Mouse (Mus musculus) liver, embryonic 11.5 days (tissue): ENCODE measurements around the gene 1700069L16Rik. TPM values are rescaled to one million over a fixed set of nuclear protein-coding genes. Genes with fewer than 3 reads are reported as not detected.

Experiments
- ATAC-seq: fragments of 200-750 bp; cut with Nextera tagmentation; replicated peaks from 2 replicates; pipeline ENCODE4 v1.8.0; 2017; ENCODE audit warnings: moderate number of reproducible peaks, mild to moderate bottlenecking, moderate TSS enrichment, moderate library complexity; ENCODE audit not compliant: low FRiP score
- DNase-seq: peaks from one replicate; pipeline ENCODE4 v3.0.0-alpha.2; 2017; ENCODE audit warnings: low spot score
- H3K27ac ChIP-seq: fragments of 300-500 bp; sonication (generic); 2 replicates; pipeline ENCODE4 v1.5.1; 2014; ENCODE audit warnings: mild to moderate bottlenecking, low read depth, low read length, control low read depth
- H3K27me3 ChIP-seq: fragments of 300-500 bp; sonication (generic); replicated peaks from 2 replicates; pipeline ENCODE4 v1.6.1; 2014; ENCODE audit warnings: low read length, mixed read lengths; ENCODE audit not compliant: control insufficient read depth, insufficient read depth
- H3K36me3 ChIP-seq: fragments of 300-500 bp; sonication (generic); 2 replicates; pipeline ENCODE4 v1.6.1; 2014; ENCODE audit warnings: mild to moderate bottlenecking, low read length, moderate library complexity, mixed read lengths; ENCODE audit not compliant: control insufficient read depth, insufficient read depth
- H3K4me1 ChIP-seq: fragments of 300-500 bp; sonication (generic); replicated peaks from 2 replicates; pipeline ENCODE4 v1.6.1; 2014; ENCODE audit warnings: low read length, mixed read lengths; ENCODE audit not compliant: control insufficient read depth, insufficient read depth
- H3K4me2 ChIP-seq: fragments of 300-500 bp; sonication (generic); 2 replicates; pipeline ENCODE4 v1.6.1; 2014; ENCODE audit warnings: mild to moderate bottlenecking, control low read depth, moderate library complexity
- H3K4me3 ChIP-seq: fragments of 300-500 bp; sonication (generic); 2 replicates; pipeline ENCODE4 v1.5.1; 2014; ENCODE audit warnings: low read depth, low read length, control low read depth
- H3K9ac ChIP-seq: fragments of 300-500 bp; sonication (generic); 2 replicates; pipeline ENCODE4 v1.6.1; 2014; ENCODE audit warnings: low read depth, low read length, control low read depth
- H3K9me3 ChIP-seq: fragments of 300-500 bp; sonication (generic); 2 replicates; pipeline ENCODE4 v1.6.1; 2016; ENCODE audit warnings: low read length, inconsistent platforms, mixed read lengths; ENCODE audit not compliant: control insufficient read depth
- WGBS: fragments of 180-500 bp; shearing (Covaris S2); extraction: QIAGEN DNeasy Blood & Tissue Kit; methylation state at CpG from one replicate; pipeline ENCODE4 v1.1.7; 2014; 5-methylcytosine and 5-hydroxymethylcytosine counted together
- polyA plus RNA-seq: library from polyadenylated mRNA; unstranded; fragments of >200 nt; fragmentation: Nextera tagmentation; extraction: Ambion mirVana; gene quantifications from 2 replicates; pipeline ENCODE4 v1.2.1, GENCODE M21; 2014

The 1700069L16Rik gene
- polyA plus RNA-seq, result not detected in 2 replicates

DNA sequence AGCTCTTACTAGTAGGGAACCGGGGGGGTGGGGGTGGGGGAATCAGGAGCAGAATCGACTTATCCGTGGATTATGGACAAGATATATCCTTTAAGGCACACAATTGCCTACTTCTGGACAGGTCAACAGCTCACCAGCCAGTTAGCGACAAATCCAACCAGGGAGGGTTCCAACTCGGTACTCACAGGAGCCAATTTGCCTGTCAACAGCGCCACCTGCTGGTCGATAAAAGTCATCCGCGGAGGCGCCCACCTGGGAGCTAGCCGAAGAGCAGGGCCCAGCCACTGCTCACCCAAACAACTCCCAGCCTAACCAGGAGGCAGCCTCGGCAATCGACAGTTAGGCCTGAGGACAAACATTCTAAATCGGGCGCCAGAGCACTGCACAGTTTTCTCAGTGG is at the start of gene 1700069L16Rik:
Gene 1700069L16Rik, minus strand, starts transcription at position 327 of the 400 bp plus-strand sequence.
- peak; percentile 75 for DNase-seq
- Histone ChIP-seq H3K9ac (no peak within 1 kb of the TSS), H3K27me3 (peaks cover 8% of the 10 kb centered on the region; the same call in 1 of the 2 replicates), H3K9me3 (no peaks in the 10 kb centered on the region), H3K4me3 (no peak within 1 kb of the TSS), H3K27ac (no peak within 1 kb of the TSS), H3K4me2 (no peak within 1 kb of the TSS), H3K4me1 (no peaks in the 10 kb centered on the region), H3K36me3 (no peaks in the 10 kb centered on the region)
- whole genome bisulfite sequencing, result 3% methylated on average over 15 of the region's 15 CpGs
- ATAC-seq, result no peak

DNA sequence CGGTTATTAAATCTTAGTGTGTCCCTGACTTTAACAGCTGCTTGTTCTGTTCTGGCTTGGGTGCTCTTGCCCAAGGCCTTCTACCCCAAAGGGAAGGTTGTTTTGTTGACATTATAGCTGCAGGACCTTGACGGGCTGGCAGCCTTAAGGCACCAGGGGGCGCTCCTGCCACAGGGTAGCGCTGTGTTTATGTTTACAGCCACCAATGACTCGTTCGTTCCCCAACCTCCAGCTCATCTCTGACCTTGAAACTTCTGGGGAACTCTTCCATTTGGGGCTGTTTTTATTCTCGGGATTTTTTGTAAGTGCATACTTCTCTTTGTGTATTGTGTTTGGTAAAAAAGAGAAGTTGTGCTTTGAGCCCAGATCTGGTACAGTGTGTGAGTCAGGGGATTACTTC is 49.1 kb upstream of the 1700069L16Rik start:
- ATAC-seq, result no peak
- H3K4me3 ChIP-seq, result peak overlapping the region; percentile 99
- H3K4me1 ChIP-seq, result peaks cover 13% of the 10 kb centered on the region

DNA sequence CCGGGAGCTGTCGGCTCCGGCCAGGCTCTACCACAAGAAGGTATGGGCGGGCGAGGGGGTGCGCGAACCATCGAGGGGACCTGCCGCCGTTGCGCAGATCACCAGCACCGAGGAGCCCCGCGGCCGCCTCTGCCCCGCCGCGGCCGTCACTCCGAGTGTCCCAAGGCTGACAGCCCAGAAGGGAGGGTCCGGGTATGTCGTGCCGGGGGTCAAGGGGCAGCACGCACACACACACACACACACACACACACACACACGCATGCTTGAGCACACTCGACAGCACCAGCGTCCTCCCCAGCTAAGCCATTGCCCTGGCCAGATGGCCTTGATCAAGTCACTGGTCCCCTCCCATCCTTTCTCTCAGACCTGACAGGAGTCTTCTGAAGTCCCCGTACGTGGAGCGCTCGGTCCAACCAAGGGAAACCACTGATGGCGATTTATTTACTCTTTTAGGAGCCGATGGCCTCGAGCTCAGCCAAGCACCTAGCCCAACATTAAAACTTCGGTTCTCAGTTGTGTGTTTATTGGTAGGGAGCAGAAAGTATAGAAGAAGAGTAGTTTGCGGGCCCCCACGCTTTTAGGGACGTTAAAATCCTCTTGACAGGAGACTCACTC is 48.4 kb upstream of the 1700069L16Rik start:
- no peaks in the 10 kb centered on the region for H3K27me3 ChIP-seq
- DNase-seq, result no peak
- H3K9ac ChIP-seq, result peak overlapping the region; percentile 70
- peak overlapping the region; percentile 99 for H3K4me3 ChIP-seq
- H3K4me1 ChIP-seq, result peaks cover 13% of the 10 kb centered on the region
- H3K4me2 ChIP-seq, result peak overlapping the region; percentile 94
- H3K9me3 ChIP-seq, result no peaks in the 10 kb centered on the region
- peaks cover 14% of the 10 kb centered on the region for H3K36me3 ChIP-seq
- peak; percentile 28 for ATAC-seq
- WGBS, result under 1% methylated on average over 34 of the region's 38 CpGs
- peak overlapping the region; percentile 19 for H3K27ac ChIP-seq

More for the DNA sequence above, 49.1 kb upstream of the 1700069L16Rik start:
- Histone ChIP-seq H3K36me3 (peaks cover 13% of the 10 kb centered on the region), H3K9ac (no peak overlapping the region), H3K9me3 (no peaks in the 10 kb centered on the region), H3K27me3 (no peaks in the 10 kb centered on the region), H3K27ac (no peak overlapping the region), H3K4me2 (peak overlapping the region; percentile 94)
- peak; percentile 82 for DNase-seq
- 1% methylated on average over 7 of the region's 7 CpGs for WGBS

DNA sequence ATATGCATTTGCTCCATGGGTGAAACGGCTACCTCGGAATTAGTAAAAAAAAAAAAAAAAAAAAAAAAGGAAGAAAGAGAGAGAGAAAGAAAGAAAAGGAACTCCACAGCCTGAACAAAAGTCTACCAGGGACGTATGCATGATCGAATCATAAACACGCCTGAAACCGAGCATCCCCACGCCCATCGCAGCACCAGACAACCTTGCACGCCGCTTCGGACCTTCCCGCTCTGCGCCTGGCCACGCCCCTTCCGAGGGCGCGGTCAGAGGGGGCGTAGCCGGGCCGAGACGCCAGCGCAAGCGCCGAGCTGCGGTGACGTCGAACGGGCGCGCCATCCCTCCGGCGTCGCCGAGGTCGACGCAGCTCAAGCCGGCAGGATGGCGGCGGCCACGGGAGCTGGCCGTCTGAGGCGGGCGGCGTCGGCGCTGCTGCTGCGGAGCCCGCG is 47.9 kb upstream of the 1700069L16Rik start, which contains the start of the genes Sart3 and Iscu:
Gene Sart3, minus strand, starts transcription at position 61 of the 446 bp plus-strand sequence.
Gene Iscu, plus strand, starts transcription at position 299 of the 446 bp plus-strand sequence.
- ATAC-seq, result peak; percentile 81

DNA sequence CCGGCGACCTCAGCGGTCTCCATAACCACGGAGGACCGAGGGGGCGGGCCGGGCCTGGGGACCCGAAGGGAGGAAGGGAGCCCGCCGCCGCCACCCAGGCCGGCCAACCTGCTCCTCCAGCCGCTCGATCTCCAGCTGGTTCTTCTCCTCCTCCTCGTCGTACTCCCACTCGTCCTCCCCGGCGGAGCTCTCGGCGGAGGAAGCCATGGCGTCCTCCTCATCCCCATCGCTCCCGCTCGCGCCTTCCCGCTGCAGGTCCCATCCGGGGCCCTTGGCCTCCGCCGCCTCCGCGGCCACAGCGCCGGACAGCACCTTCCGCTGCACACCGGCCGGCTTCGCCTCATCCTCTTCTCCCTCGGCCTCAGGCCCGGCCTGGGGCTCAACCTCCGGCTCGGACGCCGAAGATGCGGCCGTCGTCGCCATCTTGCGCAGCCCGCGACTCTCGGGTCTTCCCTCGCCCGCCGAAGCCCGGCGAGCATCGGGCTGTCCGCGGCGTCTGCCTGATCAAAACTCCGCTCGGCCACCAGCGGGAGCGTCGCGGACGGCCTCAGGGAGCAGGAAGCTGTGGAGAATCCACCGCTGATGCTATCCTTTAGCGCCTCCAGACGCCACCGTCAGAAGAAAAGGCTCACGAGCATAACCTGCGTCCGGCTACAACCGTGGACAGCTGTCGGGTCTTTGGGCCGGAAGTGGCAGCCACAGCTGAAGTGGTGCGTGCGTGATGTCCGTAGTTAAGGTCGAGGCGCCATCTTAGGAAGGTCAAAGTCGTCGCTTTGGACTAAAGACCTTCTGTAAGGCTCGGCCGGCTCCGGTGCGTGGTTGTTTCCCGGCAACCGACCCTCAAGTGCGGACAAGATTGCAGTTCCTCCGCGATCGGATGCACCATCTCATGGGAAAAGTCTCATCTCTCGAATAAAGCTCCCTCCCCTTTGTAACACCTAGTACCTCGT is 46.9 kb upstream of the 1700069L16Rik start:
- under 1% methylated on average over 96 of the region's 97 CpGs for WGBS
- Histone ChIP-seq H3K27ac (peak overlapping the region; percentile 96), H3K36me3 (peaks cover 18% of the 10 kb centered on the region), H3K27me3 (no peaks in the 10 kb centered on the region), H3K4me1 (peaks cover 13% of the 10 kb centered on the region), H3K9ac (peak overlapping the region; percentile 95), H3K4me2 (peak overlapping the region; percentile 94), H3K9me3 (no peaks in the 10 kb centered on the region), H3K4me3 (peak overlapping the region; percentile 99)
- peak; percentile 80 for ATAC-seq
- DNase-seq, result peak; percentile 88

More for the DNA sequence above, 47.9 kb upstream of the 1700069L16Rik start, which contains the start of the genes Sart3 and Iscu:
- H3K9me3 ChIP-seq, result no peaks in the 10 kb centered on the region
- peak; percentile 93 for DNase-seq
- H3K4me1 ChIP-seq, result peaks cover 13% of the 10 kb centered on the region
- H3K27me3 ChIP-seq, result no peaks in the 10 kb centered on the region
- H3K36me3 ChIP-seq, result peaks cover 18% of the 10 kb centered on the region
- peak within 1 kb of the TSS; percentile 95 for H3K9ac ChIP-seq
- WGBS, result 0% methylated on average over 45 of the region's 49 CpGs
- H3K27ac ChIP-seq, result peak within 1 kb of the TSS; percentile 96
- peak within 1 kb of the TSS; percentile 99 for H3K4me3 ChIP-seq
- H3K4me2 ChIP-seq, result peak within 1 kb of the TSS; percentile 94

DNA sequence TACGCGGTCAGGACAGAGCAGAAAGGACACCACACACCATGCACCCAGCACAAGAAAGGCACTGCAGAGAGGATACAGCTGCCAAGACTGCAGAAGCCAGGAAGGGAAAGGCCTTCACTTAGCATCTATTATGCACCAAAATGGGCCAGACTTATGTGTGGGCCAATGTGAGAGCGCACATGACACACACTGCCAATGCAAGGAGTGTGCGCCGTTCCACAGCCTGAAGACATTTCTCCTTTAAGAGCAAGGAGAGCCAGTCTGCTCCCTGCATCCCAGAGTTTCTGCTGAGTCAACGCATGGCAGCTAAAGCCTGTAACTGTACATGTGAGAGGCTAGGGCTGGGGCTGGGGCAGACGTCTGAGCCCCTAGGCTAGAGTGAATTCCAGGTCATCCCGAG is 44.2 kb upstream of the 1700069L16Rik start:
- Histone ChIP-seq H3K27ac (no peak overlapping the region), H3K4me3 (no peak overlapping the region), H3K27me3 (no peaks in the 10 kb centered on the region), H3K4me2 (no peak overlapping the region), H3K4me1 (peaks cover 13% of the 10 kb centered on the region), H3K9me3 (no peaks in the 10 kb centered on the region), H3K36me3 (peaks cover 17% of the 10 kb centered on the region), H3K9ac (no peak overlapping the region)
- ATAC-seq, result no peak
- 93% methylated on average over 8 of the region's 8 CpGs for WGBS
- DNase-seq, result no peak

DNA sequence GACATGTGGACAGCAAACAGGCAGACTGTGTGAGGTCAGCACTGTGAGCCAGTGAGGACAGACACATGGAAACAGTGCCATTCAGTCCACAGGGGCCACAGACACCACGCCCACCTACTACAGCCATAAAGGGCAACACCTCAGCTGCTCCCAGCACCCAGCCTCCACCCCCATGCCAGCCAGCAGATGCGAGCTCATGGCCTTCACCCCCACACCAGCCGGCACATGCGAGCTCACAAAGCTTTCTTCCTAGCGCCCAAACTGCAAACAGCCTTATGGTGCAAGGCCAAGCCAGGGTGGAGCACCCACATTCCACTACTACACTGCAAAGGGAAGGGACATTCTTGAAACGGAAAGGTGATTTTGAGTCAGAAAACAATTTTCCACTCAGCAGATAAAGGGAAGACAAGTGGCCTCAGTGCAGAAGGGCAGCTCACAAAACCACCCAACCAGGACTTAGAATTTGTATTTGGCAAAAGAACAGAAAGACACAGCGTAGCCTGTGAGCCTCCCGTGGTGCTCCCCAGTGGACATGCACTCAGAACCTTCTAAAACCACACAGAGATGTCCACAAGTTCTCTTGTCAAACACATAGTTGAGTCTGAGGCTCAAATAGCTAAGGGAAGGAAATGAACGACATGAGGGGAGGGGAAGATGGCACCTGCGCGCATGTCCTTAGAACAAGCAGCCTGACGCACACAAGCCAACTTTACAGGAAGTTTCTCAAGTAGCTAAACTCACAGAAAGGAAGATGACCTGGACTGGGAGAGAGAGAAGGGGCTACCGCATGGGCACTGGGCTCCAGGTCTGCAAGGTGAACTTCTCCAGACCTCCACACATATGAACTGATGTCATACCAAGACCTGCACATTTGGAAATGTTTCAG is 41.3 kb upstream of the 1700069L16Rik start:
- Histone ChIP-seq H3K4me2 (no peak overlapping the region), H3K27me3 (no peaks in the 10 kb centered on the region), H3K4me1 (peaks cover 13% of the 10 kb centered on the region), H3K4me3 (no peak overlapping the region), H3K9me3 (no peaks in the 10 kb centered on the region), H3K27ac (no peak overlapping the region), H3K36me3 (peaks cover 38% of the 10 kb centered on the region), H3K9ac (no peak overlapping the region)
- ATAC-seq (no peak), DNase-seq (no peak)
- WGBS, result 87% methylated on average over 13 of the region's 13 CpGs

DNA sequence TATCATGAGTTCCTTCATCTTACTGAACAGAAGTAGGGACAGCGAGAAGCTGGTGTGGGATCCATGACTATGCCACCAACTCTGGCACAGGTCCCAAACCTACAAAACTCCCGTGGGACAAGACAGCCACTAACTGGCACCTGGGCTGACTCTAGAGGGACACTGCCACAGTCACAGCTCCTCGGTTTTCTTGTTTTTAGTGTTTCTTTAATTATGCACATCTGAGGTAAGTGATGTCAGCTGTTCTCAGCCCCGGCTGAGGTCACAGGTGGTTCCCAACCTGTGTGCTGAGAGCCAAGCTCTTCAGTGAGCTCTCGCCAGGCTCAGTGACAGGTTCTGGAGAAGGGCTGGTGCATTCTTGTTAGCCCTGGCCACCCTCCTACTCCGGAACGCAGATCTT is 39.9 kb upstream of the 1700069L16Rik start:
- 93% methylated on average over 7 of the region's 7 CpGs for WGBS
- H3K4me1 ChIP-seq, result peaks cover 2% of the 10 kb centered on the region; the same call in 1 of the 2 replicates
- no peak overlapping the region for H3K27ac ChIP-seq
- no peaks in the 10 kb centered on the region for H3K9me3 ChIP-seq
- no peak overlapping the region for H3K9ac ChIP-seq
- H3K4me2 ChIP-seq, result no peak overlapping the region
- H3K27me3 ChIP-seq, result no peaks in the 10 kb centered on the region
- peaks cover 48% of the 10 kb centered on the region for H3K36me3 ChIP-seq
- no peak for DNase-seq
- H3K4me3 ChIP-seq, result no peak overlapping the region
- no peak for ATAC-seq
